Mouse (Mus musculus) cerebellum, adult 9-11 months (tissue): ENCODE data around the gene Alg9.

Source experiments
- DNase-seq: peaks from one replicate; pipeline ENCODE4 v3.0.0; 2022

Gene Alg9

DNA sequence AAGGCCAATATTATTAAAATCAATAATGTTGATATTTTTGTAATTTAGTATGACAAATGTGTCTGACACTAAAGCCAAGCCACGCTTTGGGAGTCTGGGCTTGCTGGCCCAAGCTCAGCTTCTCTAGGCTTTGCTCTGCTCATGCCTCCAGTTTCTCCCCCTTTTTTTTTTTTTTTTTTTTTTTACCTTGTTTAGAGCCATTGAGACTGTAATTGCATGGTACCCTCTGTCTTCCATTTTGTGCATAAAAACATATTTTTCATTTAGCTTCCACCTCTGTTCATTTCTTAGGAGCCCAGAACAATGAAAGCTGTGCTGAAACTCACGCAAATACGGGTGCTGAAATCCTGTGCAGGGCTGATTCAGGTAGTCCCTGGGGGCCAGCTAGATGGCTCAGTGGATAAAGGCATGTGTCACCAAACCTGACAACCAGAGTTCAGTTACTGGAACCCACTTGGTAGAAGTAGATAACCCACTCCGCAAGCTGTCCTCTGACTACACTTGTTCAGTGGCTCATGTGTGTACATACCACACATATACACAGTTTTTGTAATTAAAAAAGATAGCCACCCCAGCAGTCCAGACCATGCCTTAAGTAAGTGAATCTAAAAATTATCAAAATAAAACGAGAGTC, 80.4 kb downstream of the Alg9 start:
- no peak for DNase-seq

DNA sequence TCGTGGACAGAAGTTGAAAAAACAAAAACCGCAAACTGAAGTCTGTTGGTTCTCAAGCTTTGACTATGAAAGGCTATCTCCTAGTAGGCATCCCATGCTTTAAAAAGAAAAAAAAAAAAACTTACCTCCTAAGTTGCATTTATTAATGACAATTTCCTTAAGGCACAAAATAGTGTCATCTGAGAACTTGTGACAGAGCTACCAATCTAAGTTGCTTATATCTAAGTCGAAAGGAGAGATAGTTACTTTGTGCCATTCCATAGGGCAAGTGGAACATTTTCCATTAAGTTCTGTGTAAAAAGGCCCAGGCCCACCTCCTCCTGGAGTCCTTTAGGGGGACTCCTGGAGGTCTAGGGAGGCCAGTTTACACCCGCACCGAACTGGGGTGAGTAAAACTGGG, 81.0 kb downstream of the Alg9 start:
- DNase-seq, result no peak

DNA sequence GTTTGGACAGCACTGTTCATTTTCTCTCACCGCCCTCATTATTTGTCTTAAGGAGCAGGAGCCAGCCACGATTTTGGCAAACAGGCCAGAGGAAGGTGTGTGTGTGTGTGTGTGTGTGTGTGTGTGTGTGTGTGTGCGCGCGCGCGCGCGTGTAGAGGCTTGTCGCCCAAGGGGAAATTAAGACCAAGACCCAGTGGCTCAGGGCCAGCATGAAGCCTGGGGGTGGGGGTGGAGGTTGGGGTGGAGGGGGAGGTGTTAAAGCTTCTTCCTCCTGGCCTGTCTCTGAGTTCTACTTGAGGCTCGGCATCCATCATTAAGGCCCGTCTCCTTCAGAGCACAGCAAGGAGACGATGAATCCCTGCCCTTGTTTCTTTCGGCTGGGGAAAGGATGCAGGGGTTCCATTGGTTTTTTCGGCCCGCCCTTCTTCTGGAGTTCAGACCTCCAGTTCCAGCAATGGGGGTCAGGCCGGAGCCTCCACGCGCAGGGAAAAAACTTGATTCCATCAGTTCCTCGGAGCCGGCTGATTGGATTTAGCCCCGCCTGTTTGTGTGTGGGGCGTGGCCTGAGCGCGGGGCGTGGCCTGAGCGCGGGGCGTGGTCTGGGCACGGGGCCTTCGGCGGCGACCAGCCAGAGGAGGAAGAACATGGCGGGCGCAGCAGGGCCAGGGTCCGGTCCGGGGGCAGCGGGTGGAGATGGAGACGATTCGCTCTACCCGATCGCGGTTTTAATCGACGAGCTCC, 81.7 kb downstream of the Alg9 start:
- peak; percentile 90 for DNase-seq

DNA sequence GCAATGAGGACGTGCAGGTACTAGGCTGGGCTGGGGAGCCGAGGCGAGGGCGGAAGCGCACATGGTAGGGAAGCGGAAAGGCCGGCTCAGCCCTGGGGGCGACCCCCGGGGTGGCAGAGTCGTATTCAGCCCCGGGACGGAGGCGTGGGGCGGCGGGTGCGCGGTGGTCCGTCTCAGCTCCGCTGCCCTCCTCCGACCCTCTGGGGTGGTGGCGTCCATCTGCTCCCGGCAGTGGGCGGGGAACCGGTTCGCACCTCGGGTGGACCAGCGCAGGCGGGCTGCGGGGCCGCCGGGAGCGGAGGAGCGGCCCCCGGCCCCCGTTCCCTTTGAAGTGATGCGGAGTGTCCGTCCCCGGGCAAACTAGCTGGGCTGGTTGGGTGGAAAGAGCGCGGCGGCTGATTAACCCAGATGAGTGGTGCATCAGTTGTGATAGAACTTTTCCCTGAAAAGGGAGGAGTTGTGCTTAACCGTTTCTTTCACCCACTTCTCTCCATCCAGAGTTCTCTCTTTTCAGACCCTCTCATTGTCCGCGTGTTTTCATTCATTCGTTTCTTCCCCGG, 82.3 kb downstream of the Alg9 start:
- no peak for DNase-seq

DNA sequence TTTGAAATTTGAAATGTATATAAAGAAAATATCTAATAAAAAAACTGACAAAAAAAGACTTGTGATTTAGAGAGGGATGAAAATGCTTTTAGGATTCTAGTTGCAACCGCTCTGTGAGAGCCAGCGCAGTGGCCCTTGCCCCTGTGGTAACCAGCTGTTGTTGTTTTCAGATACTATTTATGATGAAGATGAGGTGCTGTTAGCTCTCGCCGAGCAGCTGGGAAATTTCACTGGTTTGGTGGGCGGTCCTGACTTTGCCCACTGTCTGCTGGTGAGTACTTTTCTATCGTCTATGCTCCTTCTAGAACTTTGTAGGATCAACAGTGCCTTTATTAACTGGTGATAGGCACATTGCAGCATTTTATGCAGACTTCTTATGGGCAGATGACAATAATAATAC, 83.9 kb downstream of the Alg9 start:
- no peak for DNase-seq

DNA sequence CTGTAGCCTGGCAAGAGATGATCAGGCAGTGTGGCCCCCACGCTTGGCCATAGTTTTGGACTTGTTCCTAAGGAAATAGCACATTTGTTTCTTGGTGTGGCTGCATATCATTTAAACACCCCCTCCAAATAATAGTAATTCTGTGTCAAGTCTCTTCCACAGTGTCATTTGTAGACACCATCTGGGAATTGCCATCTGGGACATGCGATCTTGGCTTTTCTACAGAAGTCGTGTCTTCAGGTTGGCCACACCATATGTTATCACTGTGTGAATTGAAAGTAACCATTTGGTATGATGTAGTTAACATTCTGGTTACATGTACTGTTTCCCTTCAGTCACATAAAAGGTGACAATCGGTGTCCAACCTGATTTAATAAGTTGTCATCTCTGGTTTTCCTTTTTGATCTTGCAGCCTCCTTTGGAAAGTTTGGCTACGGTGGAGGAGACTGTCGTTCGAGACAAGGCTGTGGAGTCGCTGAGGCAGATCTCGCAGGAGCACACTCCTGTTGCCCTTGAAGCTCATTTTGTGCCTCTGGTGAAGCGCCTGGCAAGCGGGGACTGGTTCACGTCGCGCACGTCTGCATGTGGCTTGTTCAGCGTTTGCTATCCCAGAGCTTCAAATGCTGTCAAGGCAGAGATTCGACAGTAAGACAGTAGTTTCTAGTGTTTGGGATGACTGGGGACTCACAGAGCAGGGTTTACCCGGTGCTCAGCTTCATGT, 86.5 kb downstream of the Alg9 start:
- peak; percentile 86 for DNase-seq

DNA sequence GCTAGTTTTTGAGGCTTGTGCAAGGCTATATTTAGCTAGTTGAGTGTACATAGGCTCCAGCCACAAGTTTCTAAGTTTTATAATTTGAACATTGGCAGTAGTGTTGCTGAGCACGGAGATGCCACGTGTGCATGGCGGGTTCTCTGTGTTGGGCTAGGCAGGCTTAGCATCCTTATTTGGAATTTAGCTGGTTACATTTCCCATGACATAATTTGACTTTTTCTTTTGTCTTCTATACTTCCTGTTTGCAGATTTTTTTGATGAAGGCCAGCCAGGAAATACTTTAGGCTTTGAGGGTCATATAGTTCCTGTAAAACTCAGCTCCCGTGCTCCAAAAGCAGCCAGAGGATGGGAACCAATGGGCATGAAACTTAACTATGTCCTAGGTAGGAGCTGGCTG, 89.0 kb downstream of the Alg9 start:
- no peak for DNase-seq

DNA sequence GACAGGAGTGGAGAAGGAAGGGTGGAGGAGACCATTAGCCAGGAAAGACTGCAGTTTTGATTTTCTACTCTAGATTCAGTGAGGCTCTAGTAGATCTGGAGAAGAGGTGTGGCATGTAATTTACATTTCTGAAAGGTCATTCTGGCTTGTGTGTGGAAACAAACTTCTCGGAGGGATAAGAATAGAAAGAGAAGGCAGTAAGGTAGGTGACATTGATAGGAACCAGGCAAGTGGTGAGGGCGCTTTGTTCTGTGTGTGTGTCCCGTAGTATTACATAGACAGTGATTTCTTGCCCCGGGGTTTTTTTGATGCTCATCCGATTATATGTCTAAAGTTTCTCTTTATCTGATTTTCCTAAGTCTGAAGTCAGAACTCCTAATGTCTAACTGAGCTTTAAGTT, 90.1 kb downstream of the Alg9 start:
- no peak for DNase-seq

DNA sequence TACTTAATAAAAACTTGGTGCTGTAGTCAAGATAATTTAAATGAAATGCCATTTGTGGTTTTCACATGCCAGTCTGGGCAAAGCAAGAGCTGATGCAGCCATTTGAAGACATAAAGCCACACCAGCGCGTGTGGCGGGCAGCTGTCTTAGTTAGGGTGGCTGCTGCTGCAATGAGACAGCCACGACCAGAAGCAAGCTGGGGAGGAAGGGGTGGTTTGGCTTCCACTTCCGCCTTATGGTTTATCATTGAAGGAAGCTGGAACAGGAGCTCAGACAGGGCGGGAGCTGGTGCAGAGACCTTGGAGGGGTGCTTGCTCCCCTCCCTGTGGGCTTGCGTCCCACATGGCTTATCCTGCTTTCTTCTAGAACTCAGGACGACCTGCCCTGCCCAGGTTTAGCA, 91.0 kb downstream of the Alg9 start:
- DNase-seq, result no peak

DNA sequence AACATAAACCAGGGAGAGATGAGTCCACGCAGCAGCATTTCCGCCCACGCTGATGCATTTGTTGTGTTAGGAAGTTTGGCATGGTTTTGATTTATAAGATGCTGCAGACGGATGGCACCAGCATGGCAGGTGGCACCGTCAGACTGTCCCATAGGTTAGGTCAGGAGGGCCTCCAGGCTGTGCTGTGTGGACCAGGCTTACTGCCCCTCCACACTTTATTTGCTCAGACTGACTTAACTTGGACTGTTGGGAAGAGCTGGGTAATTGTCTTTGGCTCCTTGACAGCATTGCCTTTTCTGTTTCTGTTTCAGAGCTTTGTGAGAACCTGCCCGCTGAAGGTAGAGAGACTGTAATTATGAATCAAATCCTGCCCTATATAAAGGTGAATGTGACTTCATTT, 92.2 kb downstream of the Alg9 start:
- DNase-seq, result peak; percentile 60

DNA sequence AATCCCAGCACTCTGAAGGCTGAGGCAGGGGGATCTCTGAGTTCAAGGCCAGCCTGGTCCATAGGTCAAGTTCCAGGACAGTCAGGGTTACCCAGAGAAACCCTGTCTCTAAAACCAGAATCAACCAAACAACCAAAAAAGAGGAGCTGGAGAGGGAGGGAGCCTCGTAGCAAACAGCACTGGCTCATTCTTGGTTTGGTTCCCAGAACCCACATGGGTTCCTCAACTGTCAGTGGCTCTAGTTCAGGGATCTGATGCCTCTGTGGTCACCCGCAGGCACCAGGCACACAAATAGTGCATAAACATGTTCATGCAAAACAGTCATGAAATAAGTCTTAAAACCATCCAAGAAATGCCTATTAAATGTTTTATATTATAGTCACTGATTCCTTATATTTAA, 93.4 kb downstream of the Alg9 start:
- peak; percentile 87 for DNase-seq

DNA sequence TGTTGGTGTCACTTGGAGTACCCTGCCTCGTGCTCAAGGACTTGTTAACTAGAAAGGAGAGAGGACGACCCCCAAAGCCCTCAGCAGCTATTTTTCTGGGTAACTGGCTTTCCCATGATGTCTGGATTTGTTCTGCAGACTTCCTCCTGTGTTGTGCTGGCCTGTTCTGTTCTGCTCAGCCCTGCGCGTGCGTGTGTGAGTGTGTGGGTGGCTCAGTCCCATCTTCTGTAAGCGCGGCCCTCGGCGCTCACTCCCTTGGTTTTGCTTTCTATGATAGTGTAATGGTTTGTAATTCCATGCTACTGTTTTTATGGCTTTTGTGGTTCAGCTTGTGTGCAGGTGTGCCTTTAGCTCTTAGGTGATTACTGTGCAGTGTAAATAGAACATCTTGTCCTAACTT, 98.4 kb downstream of the Alg9 start:
- no peak for DNase-seq

DNA sequence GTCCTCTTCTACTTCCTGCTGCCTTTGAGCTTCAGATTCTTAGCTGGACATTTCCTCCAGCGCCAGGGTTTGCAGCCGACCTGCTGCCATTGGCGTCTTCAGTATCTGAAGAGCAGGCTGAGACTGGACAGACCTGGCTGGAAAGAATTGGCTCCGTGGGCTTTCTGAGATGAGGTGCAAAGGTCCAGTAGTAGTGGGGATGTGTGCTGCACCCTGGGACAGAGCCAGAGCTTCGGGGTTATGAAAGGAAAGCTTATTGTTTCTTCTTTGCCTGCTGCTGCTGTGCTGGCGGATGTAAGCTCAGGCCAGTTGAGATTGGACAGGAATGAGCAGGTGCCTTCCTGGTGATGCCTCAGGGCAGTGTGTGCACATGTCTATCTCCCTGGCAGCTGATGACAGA, 99.2 kb downstream of the Alg9 start:
- DNase-seq, result no peak

DNA sequence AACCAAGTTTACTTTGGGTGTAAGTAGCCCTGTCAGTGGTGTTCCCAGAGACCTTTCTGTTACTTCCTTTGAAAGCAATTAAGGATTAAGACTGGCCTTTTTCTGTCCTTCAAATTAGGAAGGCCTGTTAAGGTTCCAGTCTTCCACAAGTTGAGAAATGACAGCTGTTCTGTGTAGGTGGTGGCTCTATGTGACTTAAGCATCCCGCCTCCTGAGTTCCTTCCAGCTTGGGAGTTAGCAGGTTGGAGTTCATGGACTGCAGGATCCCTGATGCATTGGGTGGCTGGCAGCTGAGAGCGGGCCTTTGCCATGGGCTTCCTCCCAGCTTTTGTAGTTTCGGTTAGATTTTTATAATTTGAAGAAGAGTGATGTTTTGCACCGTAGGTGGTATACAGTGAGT, 100.7 kb downstream of the Alg9 start:
- no peak for DNase-seq

DNA sequence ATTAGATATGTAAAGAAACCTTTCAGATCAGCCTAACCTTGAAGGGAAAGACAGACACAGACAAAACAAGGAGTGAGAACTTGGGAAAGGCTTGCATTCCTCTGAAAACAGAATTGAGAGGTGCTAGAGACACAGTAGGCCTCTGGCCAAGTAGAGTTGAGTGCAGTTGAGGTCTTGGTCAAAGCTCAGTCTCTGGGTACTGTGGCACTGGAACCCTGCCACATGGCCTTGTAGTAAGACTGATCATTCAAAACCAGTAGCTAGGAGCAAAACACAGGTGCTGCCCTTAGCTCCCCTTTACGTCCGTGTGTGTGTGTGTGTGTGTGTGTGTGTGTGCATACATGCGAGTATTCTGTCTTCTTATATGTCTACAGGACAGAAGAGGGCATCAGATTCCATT, 101.5 kb downstream of the Alg9 start:
- DNase-seq, result no peak

DNA sequence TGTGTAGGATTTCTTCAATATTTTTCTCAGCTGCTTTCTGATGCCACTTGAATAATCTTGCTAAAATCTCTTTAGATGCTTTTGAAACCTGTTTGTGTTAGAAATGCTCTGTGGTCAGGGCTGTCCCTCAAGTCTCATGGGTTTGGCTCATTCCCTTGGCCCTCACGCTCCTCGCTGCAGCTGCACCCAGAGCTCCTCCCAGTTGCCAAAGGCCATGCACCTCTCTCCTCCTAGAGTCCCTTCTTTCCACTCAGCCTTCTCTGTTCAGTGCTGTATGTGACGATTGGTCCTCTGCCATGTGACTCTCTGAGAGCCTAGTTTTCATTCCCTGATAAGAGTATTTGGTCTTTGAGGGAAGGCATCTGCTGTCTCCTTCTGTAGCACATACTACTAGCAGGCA, 102.6 kb downstream of the Alg9 start:
- no peak for DNase-seq

DNA sequence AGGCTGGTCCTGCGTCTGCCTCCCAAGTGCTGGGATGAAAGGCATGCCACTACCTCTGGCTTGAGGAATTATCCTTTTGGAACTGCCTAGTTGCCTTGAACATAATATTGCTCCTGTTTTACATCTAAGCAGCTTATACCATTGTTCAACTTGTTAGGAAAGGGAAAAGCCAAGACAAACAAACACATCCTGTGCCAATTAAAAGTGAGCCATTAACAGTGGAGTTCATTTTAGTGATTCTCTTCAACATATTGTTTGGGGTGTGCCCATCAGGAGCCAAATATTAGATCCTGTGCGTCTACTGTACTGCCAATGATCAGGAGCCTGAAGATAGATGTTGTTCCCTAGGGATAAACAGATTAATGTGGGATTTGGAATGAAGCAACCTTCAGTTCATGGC, 107.4 kb downstream of the Alg9 start:
- DNase-seq, result no peak

DNA sequence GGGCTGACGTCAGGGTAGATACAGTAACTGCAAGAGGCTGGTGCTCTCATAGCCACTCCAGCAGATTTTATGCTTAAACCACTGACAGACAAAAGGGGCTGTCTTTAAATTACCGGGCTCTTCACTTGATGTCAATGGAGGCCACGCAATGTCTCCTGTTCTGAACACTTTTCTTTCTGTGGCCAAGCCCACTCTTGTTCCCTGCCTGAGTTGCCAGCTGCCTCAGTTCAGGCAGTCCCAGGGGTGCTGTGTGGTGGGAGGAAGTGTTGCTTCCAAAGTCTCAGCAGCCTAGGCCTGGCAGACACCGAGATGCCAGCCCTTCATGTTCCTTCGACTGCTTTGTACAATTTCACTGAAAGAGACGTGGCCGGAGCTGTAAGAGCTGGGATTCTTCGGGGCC, 109.3 kb downstream of the Alg9 start:
- peak; percentile 18 for DNase-seq

DNA sequence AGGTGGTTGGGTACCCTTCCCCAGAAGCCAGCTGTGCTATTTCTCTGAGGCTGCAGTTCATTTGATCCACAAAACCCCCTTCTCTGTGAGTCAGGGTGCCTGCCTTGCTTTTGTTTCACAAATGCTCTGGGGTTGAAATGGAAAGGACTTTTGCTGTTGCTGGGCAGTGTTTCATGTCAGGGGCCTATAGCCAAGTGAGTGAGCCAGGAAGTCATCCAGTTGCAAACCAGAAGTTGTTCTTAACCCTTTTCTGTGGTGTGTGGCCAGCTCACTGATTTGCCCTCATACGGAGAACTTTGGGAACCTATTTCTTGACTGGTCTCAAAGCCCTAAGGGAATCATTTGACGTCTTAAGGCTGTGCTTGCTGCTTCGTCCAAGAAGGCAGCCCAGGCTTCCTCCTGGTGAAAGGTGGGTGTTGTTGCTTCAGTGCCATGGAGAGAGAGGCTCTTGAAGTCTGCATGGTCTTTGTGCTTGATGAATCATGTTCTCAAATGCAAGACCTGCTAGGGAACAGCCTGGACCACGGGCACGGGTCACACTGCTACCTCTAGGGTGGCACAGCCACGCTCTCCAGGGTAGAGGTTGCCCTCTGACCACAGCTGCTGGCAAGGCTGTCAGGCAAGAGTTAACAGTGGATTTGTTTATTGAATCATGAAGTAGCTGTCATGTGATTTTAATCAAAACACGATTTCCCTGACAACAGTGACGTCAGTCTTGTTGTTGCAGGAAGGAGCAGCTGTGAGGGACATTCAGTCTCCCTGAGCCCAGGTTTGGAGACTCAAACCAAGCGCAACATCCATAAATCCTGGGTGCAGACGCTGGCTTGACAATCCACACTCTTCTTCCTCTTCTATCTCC, 110.2 kb downstream of the Alg9 start:
- DNase-seq, result peak; percentile 45

DNA sequence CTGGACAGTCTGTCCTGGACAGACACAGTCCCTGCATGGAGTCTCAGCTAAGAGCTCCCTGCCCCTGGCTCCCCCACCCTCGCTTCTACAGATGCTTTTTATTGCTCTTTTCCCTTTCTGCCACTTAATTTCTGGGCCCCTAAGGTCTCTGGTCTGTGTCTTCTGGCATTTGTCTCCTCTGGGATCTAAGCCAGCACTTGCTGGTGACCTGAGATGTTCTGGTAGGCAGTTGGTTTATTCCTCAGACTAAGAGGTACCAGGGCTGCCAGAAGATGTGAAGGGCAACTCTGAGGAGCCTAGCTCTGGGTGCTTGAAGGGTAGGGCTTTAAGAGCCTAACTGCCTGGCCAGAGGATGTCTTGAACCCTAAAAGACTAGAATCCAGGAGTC, 110.8 kb downstream of the Alg9 start:
- DNase-seq, result peak; percentile 65

DNA sequence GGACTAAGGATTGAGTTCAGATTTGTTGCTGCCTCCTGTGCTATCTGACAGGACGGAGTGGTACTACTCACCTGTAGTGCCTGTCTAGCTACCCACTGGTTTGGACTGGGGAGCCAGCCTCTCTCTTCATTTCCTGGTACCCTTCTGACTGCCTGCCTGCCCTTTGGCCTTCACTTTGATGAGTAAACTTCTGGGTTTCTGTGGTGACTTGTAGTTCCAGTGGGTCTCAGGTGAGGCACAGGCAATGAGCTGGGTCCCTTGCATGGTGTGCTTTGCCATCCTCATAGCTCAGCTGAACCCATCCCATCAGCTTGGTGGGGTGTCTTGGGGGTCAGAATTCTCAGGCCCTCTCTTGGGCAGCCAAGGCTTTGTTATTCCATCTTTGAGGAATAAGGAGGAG, 112.1 kb downstream of the Alg9 start:
- DNase-seq, result no peak

DNA sequence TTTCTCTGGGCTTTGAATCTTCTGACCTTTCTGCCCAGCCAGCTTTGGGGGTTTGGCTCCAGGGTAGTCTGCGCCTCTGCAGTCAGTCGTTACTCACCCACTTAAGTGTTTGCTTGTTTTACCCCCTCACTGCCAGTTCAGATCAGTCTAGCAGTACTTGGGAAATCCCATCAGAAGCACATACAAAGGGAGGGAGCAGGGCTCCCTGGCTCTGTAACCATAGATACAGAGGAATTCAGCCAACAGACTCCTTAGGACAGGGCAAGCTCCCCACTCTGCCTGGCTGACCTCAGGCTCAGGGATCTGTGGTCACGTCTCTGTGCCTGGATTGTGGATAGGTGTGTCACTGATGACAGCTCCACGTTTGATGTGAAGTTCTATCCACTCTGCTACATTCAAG, 112.5 kb downstream of the Alg9 start:
- DNase-seq, result no peak

DNA sequence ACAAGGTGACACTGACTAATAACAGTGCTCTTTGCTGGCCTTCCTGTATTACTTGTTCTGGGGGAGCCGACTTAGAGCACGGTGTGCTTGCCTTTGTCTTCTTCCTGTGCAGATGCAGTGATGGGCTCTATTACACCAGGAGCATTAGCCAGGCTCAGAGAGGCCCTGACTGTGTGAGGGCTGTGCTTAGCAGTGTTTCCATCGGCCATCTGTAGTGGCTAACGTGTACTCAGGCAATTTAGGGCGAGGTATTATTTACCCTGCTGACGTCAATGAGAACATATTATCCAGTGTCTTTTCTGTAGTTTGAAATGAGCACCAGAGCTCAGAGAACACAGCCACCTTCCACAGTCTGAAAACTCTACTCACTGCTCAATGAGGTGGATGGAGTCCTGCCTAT, 114.4 kb downstream of the Alg9 start:
- no peak for DNase-seq
